28 mouse cellular contexts compared by ENCODE assay signal in the genomic region with DNA sequence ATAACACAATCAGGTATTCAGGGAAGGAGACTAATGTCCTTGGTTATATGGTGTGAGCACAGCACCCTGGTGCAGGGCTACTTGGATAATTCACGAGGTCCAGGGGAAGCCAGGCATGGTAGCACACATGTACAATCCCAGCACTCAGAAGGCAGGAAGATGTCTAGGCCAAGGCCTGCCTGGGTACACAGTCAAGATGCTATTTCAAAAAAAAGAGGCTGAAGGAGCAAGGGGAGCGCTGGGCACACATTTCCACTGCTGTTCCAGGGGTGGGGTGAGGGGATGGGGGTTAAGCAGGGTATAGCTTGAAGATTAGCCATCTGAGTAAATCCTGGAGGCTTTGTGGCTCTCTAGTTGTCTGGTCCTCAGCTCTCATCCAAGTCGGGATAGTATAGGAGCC. TPM values are rescaled to one million over a fixed set of nuclear protein-coding genes. Genes with fewer than 3 reads are reported as not detected.
A peak's percentile ranks its signal among the peaks of the same experiment; 100 is the strongest.
DNase-seq lines count a peak whose midpoint lies in the region; ATAC-seq lines count a peak whose summit lies in the region.
"Had no signal": no experiment of that assay in that cellular context is flagged by ENCODE, and none has a peak within 500 bp of the region (broad histone marks: within the 10 kb centered on the region; RNA-seq: fewer than 3 reads in every experiment).

No protein-coding gene starts in this region.

- WGBS in heart, embryonic 10.5 days, result 76% methylated on average over 3 of the region's 3 CpGs
- 78% methylated on average over 3 of the region's 3 CpGs for WGBS in liver, embryonic 15.5 days (ENCODE audit: insufficient replicate concordance)
- 78% methylated on average over 3 of the region's 3 CpGs for WGBS in liver, embryonic 16.5 days (ENCODE audit: insufficient replicate concordance)

- ATAC-seq in liver, embryonic 15.5 days (ENCODE audit: insufficient read depth), result no peak
- no peak for ATAC-seq in liver, embryonic 16.5 days (ENCODE audit: low read depth)
- ATAC-seq: activated CD4-positive, CD25-positive, alpha-beta regulatory T cell, adult 4 months; forebrain, embryonic 14.5 days; forebrain, postnatal 0 days; hindbrain, embryonic 16.5 days; inflammation-experienced regulatory T-cells, adult 6 months had no signal

- no peaks in the 10 kb centered on the region for H3K36me3 ChIP-seq in heart, embryonic 10.5 days
- no peaks in the 10 kb centered on the region for H3K36me3 ChIP-seq in liver, embryonic 15.5 days (replicated peaks)
- no peaks in the 10 kb centered on the region for H3K36me3 ChIP-seq in liver, embryonic 16.5 days (ENCODE audit: control insufficient read depth, insufficient read depth)
- H3K36me3 ChIP-seq: embryonic facial prominence, embryonic 15.5 days; heart, embryonic 13.5 days; hindbrain, embryonic 10.5 days; hindbrain, embryonic 13.5 days had no signal

- no peak overlapping the region for H3K9ac ChIP-seq in liver, embryonic 15.5 days
- no peak overlapping the region for H3K9ac ChIP-seq in liver, embryonic 16.5 days (ENCODE audit: low read depth, low read length)
- H3K9ac ChIP-seq: embryonic facial prominence, embryonic 15.5 days; forebrain, postnatal 0 days; heart, embryonic 13.5 days; hindbrain, embryonic 13.5 days had no signal

- DNase-seq in heart, embryonic 10.5 days (ENCODE audit: low spot score), result peak; percentile 60
- no peak for DNase-seq in heart, postnatal 14 days
- DNase-seq in liver (no peak), A20 (ENCODE audit: low read depth, low spot score) (peak; percentile 23)
- DNase-seq: adrenal gland, adult 8-10 months; adrenal gland, postnatal 25 days; cerebellum, adult 11-12 months; cerebellum, adult 8-10 months; cerebellum, postnatal 10 days; cerebellum, postnatal 36 days; embryo, embryonic 11 days; forebrain, postnatal 0 days; gastrocnemius, adult 2 months; gastrocnemius, postnatal 14 days; heart, adult 18-20 months had no signal

- no peak overlapping the region for H3K4me3 ChIP-seq in heart, embryonic 10.5 days
- no peak overlapping the region for H3K4me3 ChIP-seq in liver, embryonic 15.5 days (replicated peaks)
- no peak overlapping the region for H3K4me3 ChIP-seq in liver, embryonic 16.5 days (ENCODE audit: low read depth, low read length)
- H3K4me3 ChIP-seq: embryonic facial prominence, embryonic 15.5 days; gastrocnemius, adult 2 months; heart, embryonic 13.5 days; hindbrain, embryonic 10.5 days; hindbrain, embryonic 13.5 days had no signal

- intact Hi-C loops in heart, postnatal 14 days (cut with DNase I), result loop anchor here (1.0 kb wide), 1 partner anchor 24 kb away; no protein-coding TSS in a partner anchor

- H3K27me3 ChIP-seq in heart, embryonic 10.5 days (ENCODE audit: insufficient read depth, poor library complexity, severe bottlenecking), result no peaks in the 10 kb centered on the region
- no peaks in the 10 kb centered on the region for H3K27me3 ChIP-seq in liver, embryonic 15.5 days
- H3K27me3 ChIP-seq in liver, embryonic 16.5 days (ENCODE audit: control insufficient read depth, insufficient read depth, low read depth, low read length), result no peaks in the 10 kb centered on the region
- H3K27me3 ChIP-seq: embryonic facial prominence, embryonic 15.5 days; heart, embryonic 13.5 days; hindbrain, embryonic 13.5 days had no signal

- no peak overlapping the region for H3K27ac ChIP-seq in heart, embryonic 10.5 days
- H3K27ac ChIP-seq in liver, embryonic 15.5 days (replicated peaks), result peak overlapping the region; percentile 57
- H3K27ac ChIP-seq in liver, embryonic 16.5 days (ENCODE audit: low read length), result 0 out of 2 replicates have a peak overlapping the region, but pooled peaks have one; percentile 9
- H3K27ac ChIP-seq: embryonic facial prominence, embryonic 15.5 days; gastrocnemius, adult 2 months; heart, embryonic 13.5 days; hindbrain, embryonic 10.5 days; hindbrain, embryonic 13.5 days had no signal

- no peak overlapping the region for H3K4me2 ChIP-seq in liver, embryonic 15.5 days
- H3K4me2 ChIP-seq in liver, embryonic 16.5 days (ENCODE audit: low read depth, low read length), result no peak overlapping the region
- H3K4me2 ChIP-seq: embryonic facial prominence, embryonic 15.5 days; heart, embryonic 13.5 days; hindbrain, embryonic 13.5 days had no signal

- peaks cover 13% of the 10 kb centered on the region for H3K4me1 ChIP-seq in heart, embryonic 10.5 days
- peaks cover 59% of the 10 kb centered on the region for H3K4me1 ChIP-seq in liver, embryonic 15.5 days (replicated peaks)
- peaks cover 38% of the 10 kb centered on the region for H3K4me1 ChIP-seq in liver, embryonic 16.5 days (ENCODE audit: control insufficient read depth, low read depth, low read length)

- H3K9me3 ChIP-seq in heart, embryonic 10.5 days, result no peaks in the 10 kb centered on the region
- H3K9me3 ChIP-seq in liver, embryonic 15.5 days (replicated peaks), result no peaks in the 10 kb centered on the region
- no peaks in the 10 kb centered on the region for H3K9me3 ChIP-seq in liver, embryonic 16.5 days (replicated peaks; ENCODE audit: control insufficient read depth, low read length)
- H3K9me3 ChIP-seq: embryonic facial prominence, embryonic 15.5 days; heart, embryonic 13.5 days; hindbrain, embryonic 10.5 days; hindbrain, embryonic 13.5 days had no signal

RNA-seq across cellular contexts. Expression of a gene that starts 3.7 kb away (rescaled TPM):
- polyA plus RNA-seq in heart, embryonic 10.5 days (2016; fragmentation: Nextera tagmentation; extraction: Ambion mirVana), result 660 and 767 TPM in 2 replicates
- 100 to 1,000 TPM; 228 to 255 TPM for total RNA-seq in heart, postnatal 14 days (2021)
- polyA plus RNA-seq in liver, embryonic 15.5 days (2015; fragmentation: Nextera tagmentation; extraction: Ambion mirVana), result 476 and 487 TPM in 2 replicates
- 420 and 472 TPM in 2 replicates for polyA plus RNA-seq in liver, embryonic 16.5 days (2015; fragmentation: Nextera tagmentation; extraction: Ambion mirVana)

RNA-seq across cellular contexts. Expression of a gene that starts 33.7 kb away (rescaled TPM):
- 2.2 and 4.1 TPM in 2 replicates for polyA plus RNA-seq in heart, embryonic 10.5 days (2016; fragmentation: Nextera tagmentation; extraction: Ambion mirVana)
- not detected for total RNA-seq in heart, postnatal 14 days (2021)
- 0.36 and 0.47 TPM in 2 replicates for polyA plus RNA-seq in liver, embryonic 15.5 days (2015; fragmentation: Nextera tagmentation; extraction: Ambion mirVana)
- 0.30 TPM in 1 of 2 replicates, not detected in the other for polyA plus RNA-seq in liver, embryonic 16.5 days (2015; fragmentation: Nextera tagmentation; extraction: Ambion mirVana)
- total RNA-seq: adrenal gland, adult 8-10 months; adrenal gland, postnatal 25 days; forebrain, postnatal 0 days; gastrocnemius, adult 2 months; gastrocnemius, postnatal 14 days; gastrocnemius, postnatal 4 days; heart, adult 18-20 months; heart, postnatal 25 days had no signal
- polyA plus RNA-seq: brain, embryonic 14.5 days had no signal

RNA-seq across cellular contexts. Expression of a gene that starts 41.9 kb away (rescaled TPM):
- 4.2 and 6.3 TPM in 2 replicates for polyA plus RNA-seq in heart, embryonic 10.5 days (2016; fragmentation: Nextera tagmentation; extraction: Ambion mirVana)
- total RNA-seq in heart, postnatal 14 days (2021), result 1 to 10 TPM in 1 of 2 experiments, under 1 TPM in 1; 0.22 to 1.1 TPM
- polyA plus RNA-seq in liver, embryonic 15.5 days (2015; fragmentation: Nextera tagmentation; extraction: Ambion mirVana), result 2.0 and 2.4 TPM in 2 replicates
- polyA plus RNA-seq in liver, embryonic 16.5 days (2015; fragmentation: Nextera tagmentation; extraction: Ambion mirVana), result 1.7 and 2.3 TPM in 2 replicates

Comparison
In these comparisons a context has a peak if more than half of its experiments do, and no peak if none do; other contexts are left out.
1. DNase-seq: peak in heart, embryonic 10.5 days (single experiment) and A20 (single experiment); none in heart, postnatal 14 days (0 of 2) and liver (single experiment).